ENCODE assay signal across 25 mouse cellular contexts in the genomic region with DNA sequence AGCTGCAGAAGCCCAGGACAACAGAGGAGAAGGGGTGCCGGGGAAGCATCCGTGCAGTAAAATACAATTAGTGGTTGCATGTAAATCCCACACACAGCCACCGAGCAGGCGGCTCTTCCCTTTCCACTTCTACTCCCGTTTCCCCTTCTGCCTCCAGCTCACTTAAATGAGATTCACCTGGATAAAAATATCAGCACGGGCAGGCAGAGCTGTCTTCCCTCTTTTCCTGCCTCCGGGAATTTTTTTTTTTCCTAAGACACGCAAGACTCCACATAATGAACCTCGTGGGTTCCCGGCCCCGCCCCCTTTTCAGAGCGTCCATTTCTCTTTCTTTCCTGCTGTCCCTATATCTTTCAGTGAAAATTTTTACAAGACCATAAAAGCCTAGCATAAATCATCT.
"Had no signal": no experiment of that assay in that cellular context is flagged by ENCODE, and none has a peak within 500 bp of the region (broad histone marks: within the 10 kb centered on the region; RNA-seq: fewer than 3 reads in every experiment).

No protein-coding gene starts in this region.

- H3K27ac ChIP-seq: gastrocnemius, adult 2 months; heart, adult 2 months; hindbrain, embryonic 10.5 days; hindbrain, embryonic 12.5 days; hindbrain, embryonic 14.5 days; intestine, embryonic 15.5 days; limb, embryonic 10.5 days; limb, embryonic 12.5 days; liver, embryonic 13.5 days; liver, embryonic 15.5 days had no signal

- H3K9me3 ChIP-seq: hindbrain, embryonic 12.5 days; intestine, embryonic 15.5 days; limb, embryonic 10.5 days; limb, embryonic 12.5 days had no signal

- H3K4me3 ChIP-seq: gastrocnemius, adult 2 months; heart, adult 2 months; heart, embryonic 12.5 days; hindbrain, embryonic 10.5 days; hindbrain, embryonic 12.5 days; intestine, embryonic 15.5 days; limb, embryonic 10.5 days; limb, embryonic 12.5 days; liver, embryonic 13.5 days; liver, embryonic 15.5 days had no signal

- H3K4me1 ChIP-seq: heart, embryonic 12.5 days; hindbrain, embryonic 10.5 days; hindbrain, embryonic 12.5 days; intestine, embryonic 15.5 days; limb, embryonic 10.5 days; liver, embryonic 13.5 days; liver, embryonic 15.5 days had no signal

- DNase-seq: gastrocnemius, adult 2 months; gastrocnemius, postnatal 10 days; gastrocnemius, postnatal 25 days; heart, adult 2 months; heart, postnatal 14 days; heart, postnatal 4 days; kidney, adult 18-20 months; kidney, adult 8-10 months; kidney, postnatal 10 days; kidney, postnatal 25 days; kidney, postnatal 4 days; liver; liver, embryonic 13.5 days had no signal

- H3K36me3 ChIP-seq: heart, embryonic 12.5 days; hindbrain, embryonic 10.5 days; hindbrain, embryonic 12.5 days; intestine, embryonic 15.5 days; limb, embryonic 10.5 days; limb, embryonic 12.5 days; liver, embryonic 13.5 days; liver, embryonic 15.5 days had no signal

- ATAC-seq: forebrain, embryonic 16.5 days; hindbrain, embryonic 16.5 days; inflammation-experienced regulatory T-cells, adult 6 months; intestine, embryonic 15.5 days; intestine, postnatal 0 days had no signal

- H3K27me3 ChIP-seq: hindbrain, embryonic 12.5 days; intestine, embryonic 15.5 days; limb, embryonic 12.5 days; liver, embryonic 13.5 days; liver, embryonic 15.5 days had no signal
